Mouse (Mus musculus) heart, postnatal 4 days (tissue): ENCODE results near the gene Lrrtm3. TPM values are rescaled to one million over a fixed set of nuclear protein-coding genes. Genes with fewer than 3 reads are reported as not detected.

ENCODE experiments used
- DNase-seq: peaks from one replicate; pipeline ENCODE4 v3.0.0; 2021
- total RNA-seq, 2 experiments: library from RNA; stranded (reverse); gene quantifications; 2 replicates each; pipeline ENCODE4 v1.2.3; 2021

The Lrrtm3 gene
- total RNA-seq: under 1 TPM; 0.14 to 0.36 TPM

GRCm38 (mm10) chr10:64089680-64090460, at the start of gene Lrrtm3:
Lrrtm3 (minus strand) TSS chr10:64090277.
- DNase-seq: peak; percentile 65

GRCm38 (mm10) chr10:64135481-64135880, 45.4 kb upstream of the Lrrtm3 start:
- DNase-seq: no peak

GRCm38 (mm10) chr10:64133461-64133860, 43.4 kb upstream of the Lrrtm3 start:
- no peak for DNase-seq

GRCm38 (mm10) chr10:64130397-64131150, 40.5 kb upstream of the Lrrtm3 start:
- DNase-seq: no peak

GRCm38 (mm10) chr10:64118833-64119232, 28.8 kb upstream of the Lrrtm3 start:
- no peak for DNase-seq

GRCm38 (mm10) chr10:64115246-64115645, 25.2 kb upstream of the Lrrtm3 start:
- no peak for DNase-seq

GRCm38 (mm10) chr10:64096532-64096931, 6.5 kb upstream of the Lrrtm3 start:
- DNase-seq: no peak

- DNase-seq: no peak
Measured at GRCm38 (mm10) chr10:64088774-64089460, 1.2 kb downstream of the Lrrtm3 start.

- DNase-seq: no peak
Measured at GRCm38 (mm10) chr10:64087936-64088773, 1.9 kb downstream of the Lrrtm3 start.

- no peak for DNase-seq
Measured at GRCm38 (mm10) chr10:64087521-64087920, 2.6 kb downstream of the Lrrtm3 start.

GRCm38 (mm10) chr10:64086567-64087391, 3.3 kb downstream of the Lrrtm3 start:
- no peak for DNase-seq

GRCm38 (mm10) chr10:64086183-64086566, 3.9 kb downstream of the Lrrtm3 start:
- no peak for DNase-seq

- DNase-seq: no peak
Measured at GRCm38 (mm10) chr10:64084465-64084864, 5.6 kb downstream of the Lrrtm3 start.

- no peak for DNase-seq
Measured at GRCm38 (mm10) chr10:64083813-64084212, 6.3 kb downstream of the Lrrtm3 start.

GRCm38 (mm10) chr10:64082345-64082744, 7.7 kb downstream of the Lrrtm3 start:
- no peak for DNase-seq

- DNase-seq: no peak
Measured at GRCm38 (mm10) chr10:64076410-64077052, 13.5 kb downstream of the Lrrtm3 start.

- peak; percentile 33 for DNase-seq
Measured at GRCm38 (mm10) chr10:64075944-64076343, 14.1 kb downstream of the Lrrtm3 start.

GRCm38 (mm10) chr10:64063704-64064103, 26.4 kb downstream of the Lrrtm3 start:
- no peak for DNase-seq

GRCm38 (mm10) chr10:64049946-64050345, 40.1 kb downstream of the Lrrtm3 start:
- no peak for DNase-seq

- DNase-seq: no peak
Measured at GRCm38 (mm10) chr10:64049151-64049550, 40.9 kb downstream of the Lrrtm3 start.

GRCm38 (mm10) chr10:64041892-64042291, 48.2 kb downstream of the Lrrtm3 start:
- no peak for DNase-seq
